Mouse (Mus musculus): ENCODE measurements at regions not wholly inside any gene's neighbourhood (a gene's known extent, or its start where the extent isn't known, plus 50 kb on each side); places are given as distances from the start of the nearest gene placed in this dataset.
A peak's percentile ranks its signal among the peaks of the same experiment; 100 is the strongest.

- peak; percentile 4 for DNase-seq (ENCODE audit: low read depth, low spot score)
These were observed 176.6 kb upstream of the Vstm2a start for GRCm38 (mm10) chr11:16080811-16081351.

GRCm38 (mm10) chr11:16113843-16114242 lies 143.7 kb upstream of the Vstm2a start:
- no peak for DNase-seq (ENCODE audit: low read depth, low spot score)

Measured in brain, adult 2 months (tissue).